Mouse (Mus musculus): ENCODE measurements around the gene Filip1l. TPM values are rescaled to one million over a fixed set of nuclear protein-coding genes. Genes with fewer than 3 reads are reported as not detected.

Filip1l gene
- total RNA-seq, 2 experiments from 2014 or later = 4.4 to 5.5 TPM

- DNase-seq (ENCODE audit: low spot score in 2 of 2) = no peak
Observed at GRCm38 (mm10) chr16:57563453-57563852, 210.6 kb downstream of the Filip1l start.

GRCm38 (mm10) chr16:57564807-57565206, 211.9 kb downstream of the Filip1l start:
- DNase-seq (ENCODE audit: low spot score in 2 of 2) = no peak

- DNase-seq (ENCODE audit: low spot score in 2 of 2) = no peak
Observed at GRCm38 (mm10) chr16:57566215-57566614, 213.3 kb downstream of the Filip1l start.

- DNase-seq (ENCODE audit: low spot score in 2 of 2) = no peak
Observed at GRCm38 (mm10) chr16:57568648-57569404, 215.9 kb downstream of the Filip1l start.

- no peak for DNase-seq (ENCODE audit: low spot score in 2 of 2)
Observed at GRCm38 (mm10) chr16:57570789-57571311, 218.0 kb downstream of the Filip1l start.

- no peak for DNase-seq (ENCODE audit: low spot score in 2 of 2)
Observed at GRCm38 (mm10) chr16:57573831-57574230, 220.9 kb downstream of the Filip1l start.

- DNase-seq (ENCODE audit: low spot score in 2 of 2) = no peak
Observed at GRCm38 (mm10) chr16:57575764-57576388, 223.0 kb downstream of the Filip1l start.

GRCm38 (mm10) chr16:57577519-57577918, 224.6 kb downstream of the Filip1l start:
- DNase-seq (ENCODE audit: low spot score in 2 of 2) = no peak

- DNase-seq (ENCODE audit: low spot score in 2 of 2) = no peak
Observed at GRCm38 (mm10) chr16:57580041-57580440, 227.1 kb downstream of the Filip1l start.

GRCm38 (mm10) chr16:57582008-57582407, 229.1 kb downstream of the Filip1l start:
- DNase-seq (ENCODE audit: low spot score in 2 of 2) = no peak

GRCm38 (mm10) chr16:57585201-57585600, 232.3 kb downstream of the Filip1l start:
- DNase-seq (ENCODE audit: low spot score in 2 of 2) = no peak

GRCm38 (mm10) chr16:57593422-57594157, 240.7 kb downstream of the Filip1l start:
- DNase-seq (ENCODE audit: low spot score in 2 of 2) = peak; percentile 20 to 35

GRCm38 (mm10) chr16:57597295-57597957, 244.5 kb downstream of the Filip1l start:
- no peak for DNase-seq (ENCODE audit: low spot score in 2 of 2)

- no peak for DNase-seq (ENCODE audit: low spot score in 2 of 2)
Observed at GRCm38 (mm10) chr16:57601031-57601430, 248.1 kb downstream of the Filip1l start.

- peak; percentile 82 to 84 for DNase-seq (ENCODE audit: low spot score in 2 of 2)
Observed at GRCm38 (mm10) chr16:57606444-57607227, 253.7 kb downstream of the Filip1l start, which contains the start of gene Cmss1. Gene Cmss1 (minus strand): TSS chr16:57606864.

GRCm38 (mm10) chr16:57611768-57612167, 258.9 kb downstream of the Filip1l start:
- DNase-seq (ENCODE audit: low spot score in 2 of 2) = peak in 1 of 2 experiments; percentile 32
